Mouse (Mus musculus) liver, embryonic 14.5 days (tissue): ENCODE results near the gene Cbs. TPM values are rescaled to one million over a fixed set of nuclear protein-coding genes. Genes with fewer than 3 reads are reported as not detected.

Source experiments
- ATAC-seq: fragments of 200-750 bp; cut with Nextera tagmentation; 2 replicates; pipeline ENCODE4 v1.8.0; 2017; ENCODE audit warnings: moderate number of reproducible peaks, mild to moderate bottlenecking, moderate library complexity; ENCODE audit not compliant: insufficient read depth
- DNase-seq, 3 experiments: peaks; one replicate each; pipeline ENCODE4 v3.0.0-alpha.2; 2012 to 2013; ENCODE audit warnings: low read depth in 3 of 3, low spot score in 3 of 3
- H3K27ac ChIP-seq: fragments of 300-500 bp; sonication (generic); 2 replicates; pipeline ENCODE4 v1.5.1; 2014; ENCODE audit warnings: moderate library complexity, mild to moderate bottlenecking, control low read depth, inconsistent platforms
- H3K27me3 ChIP-seq: fragments of 300-500 bp; sonication (generic); 2 replicates; pipeline ENCODE4 v1.6.1; 2014; ENCODE audit warnings: mild to moderate bottlenecking, low read length, moderate library complexity; ENCODE audit not compliant: control insufficient read depth, insufficient read depth
- H3K36me3 ChIP-seq: fragments of 300-500 bp; sonication (generic); replicated peaks from 2 replicates; pipeline ENCODE4 v1.6.1; 2014; ENCODE audit warnings: low read depth; ENCODE audit not compliant: control insufficient read depth, insufficient read depth
- H3K4me1 ChIP-seq, 2 experiments: fragments of 200-500 bp in 1 of 2; fragments of 300-500 bp in 1 of 2; sonication (generic) in 1 of 2; replicated peaks; 2 replicates each; pipeline ENCODE4 v1.6.1; 2012 to 2014; ENCODE audit warnings: antibody characterized with exemption in 1 of 2, inconsistent platforms in 1 of 2, low read length in 1 of 2; ENCODE audit not compliant: control insufficient read depth in 2 of 2, insufficient read depth in 2 of 2
- H3K4me2 ChIP-seq: fragments of 300-500 bp; sonication (generic); 2 replicates; pipeline ENCODE4 v1.6.1; 2014; ENCODE audit warnings: low read depth, mild to moderate bottlenecking, control low read depth, moderate library complexity
- H3K4me3 ChIP-seq, 2 experiments: fragments of 200-500 bp in 1 of 2; fragments of 300-500 bp in 1 of 2; sonication (generic) in 1 of 2; 2 replicates each; pipeline ENCODE4 v1.5.1; 2012 to 2014; ENCODE audit warnings: low read depth in 2 of 2, low read length in 2 of 2, mild to moderate bottlenecking in 2 of 2, control low read depth in 1 of 2, inconsistent platforms in 1 of 2, moderate library complexity in 1 of 2; ENCODE audit not compliant: insufficient read depth in 1 of 2
- H3K9ac ChIP-seq: fragments of 300-500 bp; sonication (generic); replicated peaks from 2 replicates; pipeline ENCODE4 v1.6.1; 2014; ENCODE audit warnings: mild to moderate bottlenecking, control low read depth, moderate library complexity
- H3K9me3 ChIP-seq: fragments of 300-500 bp; sonication (generic); 2 replicates; pipeline ENCODE4 v1.6.1; 2016; ENCODE audit warnings: low read length, mixed read lengths; ENCODE audit not compliant: control insufficient read depth
- CTCF ChIP-seq: IDR thresholded peaks from 2 replicates; pipeline ENCODE4 v1.5.1; 2016; ENCODE audit warnings: antibody characterized with exemption, low read depth, control low read depth
- EP300 ChIP-seq: IDR thresholded peaks from 2 replicates; pipeline ENCODE4 v1.6.1; 2016; ENCODE audit warnings: antibody characterized with exemption, low read depth
- WGBS: fragments of 180-500 bp; shearing (Covaris S2); extraction: QIAGEN DNeasy Blood & Tissue Kit; methylation state at CpG from one replicate; pipeline ENCODE4 v1.1.7; 2014; ENCODE audit not compliant: insufficient replicate concordance; 5-methylcytosine and 5-hydroxymethylcytosine counted together
- polyA plus RNA-seq, 2 experiments: library from polyadenylated mRNA; depleted of rRNA in 1 of 2; stranded (reverse) in 1 of 2; unstranded in 1 of 2; fragments of >200 nt; fragmentation: Nextera tagmentation in 1 of 2; extraction: Ambion mirVana in 1 of 2; gene quantifications; 2 replicates each; pipeline versions ENCODE4 v1.2.1 to v1.2.3; 2012 to 2014

Gene Cbs
- polyA plus RNA-seq, 2 experiments: 14.6 to 14.9 TPM

- 8% methylated on average over 4 of the region's 4 CpGs for WGBS
- Histone ChIP-seq H3K27me3 (no peaks in the 10 kb centered on the region), H3K9ac (no peak overlapping the region), H3K4me3 (no peak overlapping the region), H3K4me1 (no peaks in the 10 kb centered on the region; a peak in 1 of 4 replicates), H3K27ac (no peak overlapping the region), H3K9me3 (no peaks in the 10 kb centered on the region), H3K36me3 (no peaks in the 10 kb centered on the region), H3K4me2 (no peak overlapping the region)
- TF ChIP-seq EP300 (no peak), CTCF (peak; percentile 94)
- ATAC-seq (peak; percentile 57; the same call in 1 of the 2 replicates), DNase-seq (peak; percentile 44 to 59 (median 45))
Measured at GRCm38 (mm10) chr17:31664760-31665159, 27.7 kb upstream of the Cbs start.

DNA sequence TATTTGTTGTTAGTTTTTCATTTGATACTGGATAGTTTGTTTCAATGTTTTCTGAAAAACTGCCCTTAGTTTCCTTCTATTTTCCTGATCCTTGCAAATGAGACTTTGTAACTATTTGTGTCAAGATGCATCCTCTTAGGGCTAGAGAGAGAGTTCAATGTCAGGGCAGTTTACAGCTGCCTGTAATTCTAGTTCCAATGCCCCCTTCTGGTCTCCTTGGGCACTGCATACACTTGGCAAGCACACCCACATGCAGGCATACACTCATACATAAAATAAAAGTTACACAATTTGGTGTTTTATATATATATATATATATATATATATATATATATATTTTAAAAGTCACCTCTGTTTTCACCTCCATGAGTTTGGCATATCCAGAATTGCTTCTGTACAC lies 25.8 kb upstream of the Cbs start:
- H3K4me2 ChIP-seq: no peak overlapping the region
- no peak overlapping the region for H3K27ac ChIP-seq
- H3K36me3 ChIP-seq: no peaks in the 10 kb centered on the region
- no peak overlapping the region for H3K9ac ChIP-seq
- no peak for ATAC-seq
- no peaks in the 10 kb centered on the region for H3K9me3 ChIP-seq
- H3K27me3 ChIP-seq: no peaks in the 10 kb centered on the region
- H3K4me1 ChIP-seq: peaks cover 5 to 9% of the 10 kb centered on the region in 2 experiments
- peak; percentile 35; the same call in 1 of the 2 replicates for TF ChIP-seq CTCF
- TF ChIP-seq EP300: no peak
- H3K4me3 ChIP-seq: no peak overlapping the region
- DNase-seq: no peak

- TF ChIP-seq EP300 (no peak), CTCF (no peak)
- Histone ChIP-seq H3K4me2 (no peak overlapping the region), H3K27me3 (no peaks in the 10 kb centered on the region), H3K36me3 (peaks cover 8% of the 10 kb centered on the region), H3K9ac (no peak overlapping the region), H3K4me1 (peaks cover 12 to 17% of the 10 kb centered on the region in 2 experiments), H3K9me3 (no peaks in the 10 kb centered on the region), H3K27ac (no peak overlapping the region), H3K4me3 (no peak overlapping the region)
- whole genome bisulfite sequencing: 66% methylated on average over 8 of the region's 8 CpGs
- DNase-seq (no peak), ATAC-seq (no peak)
Measured at GRCm38 (mm10) chr17:31660661-31661250, 23.7 kb upstream of the Cbs start.

GRCm38 (mm10) chr17:31658468-31659185 lies 21.6 kb upstream of the Cbs start, which contains the start of gene U2af1:
Gene U2af1 (minus strand): TSS chr17:31658892.
- H3K9me3 ChIP-seq: no peaks in the 10 kb centered on the region
- peak; percentile 94 to 95 (median 95) for DNase-seq
- peak within 1 kb of the TSS; percentile 78 to 87 for H3K4me3 ChIP-seq
- H3K4me2 ChIP-seq: peak within 1 kb of the TSS; percentile 96
- peaks cover 12 to 17% of the 10 kb centered on the region in 2 experiments for H3K4me1 ChIP-seq
- under 1% methylated on average over 71 of the region's 77 CpGs for WGBS
- peaks cover 28% of the 10 kb centered on the region for H3K36me3 ChIP-seq
- no peaks in the 10 kb centered on the region for H3K27me3 ChIP-seq
- TF ChIP-seq CTCF: no peak
- no peak for TF ChIP-seq EP300
- peak within 1 kb of the TSS; percentile 69 for H3K27ac ChIP-seq
- H3K9ac ChIP-seq: peak within 1 kb of the TSS; percentile 87
- ATAC-seq: peak; percentile 98

- Histone ChIP-seq H3K9ac (peak overlapping the region; percentile 87), H3K9me3 (no peaks in the 10 kb centered on the region), H3K27ac (peak overlapping the region; percentile 27), H3K36me3 (peaks cover 33% of the 10 kb centered on the region), H3K4me1 (peaks cover 12 to 17% of the 10 kb centered on the region in 2 experiments), H3K27me3 (no peaks in the 10 kb centered on the region), H3K4me3 (peak overlapping the region; percentile 78 to 87), H3K4me2 (peak overlapping the region; percentile 96)
- ATAC-seq: no peak
- under 1% methylated on average over 27 of the region's 27 CpGs for whole genome bisulfite sequencing
- DNase-seq: no peak
- TF ChIP-seq EP300: no peak
- TF ChIP-seq CTCF: no peak
Measured at GRCm38 (mm10) chr17:31658136-31658467, 21.1 kb upstream of the Cbs start.
